Mouse (Mus musculus) layer of hippocampus, adult 18-20 months (tissue): ENCODE data around the gene Retreg1. TPM values are rescaled to one million over a fixed set of nuclear protein-coding genes. Genes with fewer than 3 reads are reported as not detected.
"Not testable (repeated sequence)": the region's sequence is repeated elsewhere in the genome, so short reads cannot be mapped to it uniquely, and the experiment has no call there.

ENCODE experiments used
- DNase-seq, 2 experiments: peaks; one replicate each; pipeline ENCODE4 v3.0.0; 2022; ENCODE audit warnings: low spot score in 2 of 2
- total RNA-seq, 2 experiments: library from RNA; stranded (reverse); gene quantifications; 2 replicates each; pipeline ENCODE4 v1.2.3; 2021

Gene Retreg1
- total RNA-seq, 2 experiments from 2014 or later, result 33.9 to 34.5 TPM

- no peak for DNase-seq
These were observed 100.6 kb downstream of the Retreg1 start for GRCm38 (mm10) chr15:25943386-25944137.

GRCm38 (mm10) chr15:25945224-25945623 is 102.2 kb downstream of the Retreg1 start:
- DNase-seq, result no peak

GRCm38 (mm10) chr15:25946482-25946881 is 103.5 kb downstream of the Retreg1 start:
- DNase-seq, result no peak

- DNase-seq, result no peak
These were observed 104.4 kb downstream of the Retreg1 start for GRCm38 (mm10) chr15:25947383-25947782.

GRCm38 (mm10) chr15:25948257-25949223 is 105.6 kb downstream of the Retreg1 start:
- no peak for DNase-seq

- no peak for DNase-seq
These were observed 106.7 kb downstream of the Retreg1 start for GRCm38 (mm10) chr15:25949696-25950095.

- no peak for DNase-seq
These were observed 107.6 kb downstream of the Retreg1 start for GRCm38 (mm10) chr15:25950584-25950983.

- DNase-seq, result no peak
These were observed 108.1 kb downstream of the Retreg1 start for GRCm38 (mm10) chr15:25951037-25951436.

GRCm38 (mm10) chr15:25956001-25956400 is 113.0 kb downstream of the Retreg1 start:
- DNase-seq, result no peak

GRCm38 (mm10) chr15:25956422-25957117 is 113.6 kb downstream of the Retreg1 start:
- no peak for DNase-seq

- DNase-seq, result no peak
These were observed 114.7 kb downstream of the Retreg1 start for GRCm38 (mm10) chr15:25957651-25958050.

- peak in 1 of 2 experiments; percentile 66 for DNase-seq
These were observed 116.4 kb downstream of the Retreg1 start for GRCm38 (mm10) chr15:25959375-25959774.

- DNase-seq, result no peak
These were observed 117.3 kb downstream of the Retreg1 start for GRCm38 (mm10) chr15:25960231-25960630.

- DNase-seq, result no peak
These were observed 123.3 kb downstream of the Retreg1 start for GRCm38 (mm10) chr15:25966220-25966774.

- no peak for DNase-seq
These were observed 128.6 kb downstream of the Retreg1 start for GRCm38 (mm10) chr15:25971596-25971995.

- DNase-seq, result no peak
These were observed 129.8 kb downstream of the Retreg1 start for GRCm38 (mm10) chr15:25972758-25973157.

- DNase-seq, result no peak
These were observed 131.4 kb downstream of the Retreg1 start for GRCm38 (mm10) chr15:25974352-25974751.

GRCm38 (mm10) chr15:25975810-25976209 is 132.8 kb downstream of the Retreg1 start:
- no peak for DNase-seq

- not testable (repeated sequence) for DNase-seq
These were observed 140.6 kb downstream of the Retreg1 start for GRCm38 (mm10) chr15:25983614-25984013.

- DNase-seq, result peak; percentile 96 to 97
These were observed 141.2 kb downstream of the Retreg1 start, which contains the start of gene Zfp622 for GRCm38 (mm10) chr15:25984067-25984733. Zfp622 (plus strand) TSS chr15:25984366.
